Mouse (Mus musculus) cerebellum, postnatal 10 days (tissue): Measurements from ENCODE around the gene Adcy6.

Experiments used
- DNase-seq, 2 experiments: peaks; one replicate each; pipeline ENCODE4 v3.0.0; 2021; ENCODE audit warnings: mixed read lengths in 2 of 2

Adcy6 gene

GRCm38 (mm10) chr15:98609331-98610130, at the start of gene Adcy6:
Gene Adcy6, minus strand, starts transcription at chr15:98610076.
- peak; percentile 90 to 92 for DNase-seq

DNA sequence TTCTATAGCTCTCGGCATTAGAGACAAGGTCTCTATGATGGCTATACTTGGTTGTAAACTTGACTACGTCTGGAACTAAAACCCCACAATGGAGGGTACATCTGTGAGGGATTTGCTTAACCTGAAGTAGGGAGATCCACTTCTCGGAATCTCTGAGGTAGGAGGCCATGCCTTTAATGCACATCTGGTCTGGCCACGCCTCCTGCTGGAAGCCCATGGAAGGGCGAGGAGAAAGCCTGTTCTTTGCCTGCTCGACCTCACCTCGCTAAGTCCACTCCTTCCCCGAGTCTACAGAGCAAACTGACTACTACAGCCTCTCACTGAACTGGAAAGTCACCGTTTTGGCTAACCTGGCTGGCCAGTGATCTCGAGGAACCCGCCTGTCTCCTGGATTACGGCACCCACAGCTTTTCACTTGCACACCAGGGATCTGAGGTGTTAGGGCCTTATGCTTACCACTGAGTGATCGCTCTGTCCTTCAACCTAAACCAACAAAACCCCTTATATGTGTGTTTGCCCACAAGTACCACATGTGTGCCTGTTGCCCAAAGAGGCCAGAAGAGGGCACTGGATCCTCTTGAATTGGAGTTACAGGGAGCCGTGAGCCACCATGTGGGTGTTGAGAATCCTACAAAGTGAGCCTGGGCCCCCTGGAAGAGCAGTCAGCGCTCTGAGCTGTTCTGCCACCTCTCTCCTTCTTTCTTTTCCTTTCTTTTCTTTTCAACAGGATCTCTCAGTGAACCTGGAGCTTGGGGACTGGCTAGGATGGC, 47.3 kb upstream of the Adcy6 start:
- no peak for DNase-seq

- no peak for DNase-seq
These were observed 42.3 kb upstream of the Adcy6 start for GRCm38 (mm10) chr15:98652174-98652573.

DNA sequence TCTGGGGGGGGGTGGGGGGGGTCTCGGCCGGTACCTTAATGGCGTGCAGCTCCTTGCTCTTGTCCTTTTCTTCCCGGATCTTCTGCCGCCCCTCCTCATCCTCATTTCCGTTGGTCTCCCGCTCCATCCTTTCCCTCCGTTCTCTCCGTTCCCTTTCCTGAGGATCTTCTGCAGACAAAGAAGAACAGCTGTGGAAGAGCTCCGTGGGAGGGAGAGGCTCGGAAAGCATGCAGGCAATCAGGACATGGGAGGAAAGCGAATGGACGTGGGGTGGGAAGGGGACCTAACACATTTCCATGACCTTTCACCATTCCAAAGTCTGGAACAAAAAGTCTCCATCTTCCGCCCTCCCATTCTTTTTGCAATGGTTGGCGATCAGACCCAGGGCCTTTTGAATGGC, 41.6 kb upstream of the Adcy6 start:
- no peak for DNase-seq

GRCm38 (mm10) chr15:98648071-98648470, 38.2 kb upstream of the Adcy6 start:
- no peak for DNase-seq

- no peak for DNase-seq
These were observed 37.4 kb upstream of the Adcy6 start for GRCm38 (mm10) chr15:98647308-98647707.

DNA sequence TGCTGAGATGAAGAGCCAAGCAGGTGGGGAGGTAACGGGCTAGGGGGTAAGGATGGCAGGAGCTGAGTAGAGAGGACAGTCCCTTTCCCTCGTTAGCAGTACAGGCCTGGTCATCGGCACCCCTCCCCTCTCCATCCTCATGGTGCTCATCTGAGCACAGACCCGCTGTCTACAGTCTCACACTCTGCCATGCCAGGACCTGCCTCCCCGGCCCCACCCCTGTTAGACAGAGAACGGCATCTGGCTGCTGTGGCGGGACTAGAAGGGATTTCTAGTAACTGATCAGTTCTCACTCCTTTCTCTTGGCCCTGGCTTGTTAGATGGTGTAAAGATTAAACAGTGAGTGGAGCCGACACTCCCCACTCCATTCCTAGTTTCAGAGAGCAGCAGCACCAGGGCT, 36.9 kb upstream of the Adcy6 start:
- no peak for DNase-seq

DNA sequence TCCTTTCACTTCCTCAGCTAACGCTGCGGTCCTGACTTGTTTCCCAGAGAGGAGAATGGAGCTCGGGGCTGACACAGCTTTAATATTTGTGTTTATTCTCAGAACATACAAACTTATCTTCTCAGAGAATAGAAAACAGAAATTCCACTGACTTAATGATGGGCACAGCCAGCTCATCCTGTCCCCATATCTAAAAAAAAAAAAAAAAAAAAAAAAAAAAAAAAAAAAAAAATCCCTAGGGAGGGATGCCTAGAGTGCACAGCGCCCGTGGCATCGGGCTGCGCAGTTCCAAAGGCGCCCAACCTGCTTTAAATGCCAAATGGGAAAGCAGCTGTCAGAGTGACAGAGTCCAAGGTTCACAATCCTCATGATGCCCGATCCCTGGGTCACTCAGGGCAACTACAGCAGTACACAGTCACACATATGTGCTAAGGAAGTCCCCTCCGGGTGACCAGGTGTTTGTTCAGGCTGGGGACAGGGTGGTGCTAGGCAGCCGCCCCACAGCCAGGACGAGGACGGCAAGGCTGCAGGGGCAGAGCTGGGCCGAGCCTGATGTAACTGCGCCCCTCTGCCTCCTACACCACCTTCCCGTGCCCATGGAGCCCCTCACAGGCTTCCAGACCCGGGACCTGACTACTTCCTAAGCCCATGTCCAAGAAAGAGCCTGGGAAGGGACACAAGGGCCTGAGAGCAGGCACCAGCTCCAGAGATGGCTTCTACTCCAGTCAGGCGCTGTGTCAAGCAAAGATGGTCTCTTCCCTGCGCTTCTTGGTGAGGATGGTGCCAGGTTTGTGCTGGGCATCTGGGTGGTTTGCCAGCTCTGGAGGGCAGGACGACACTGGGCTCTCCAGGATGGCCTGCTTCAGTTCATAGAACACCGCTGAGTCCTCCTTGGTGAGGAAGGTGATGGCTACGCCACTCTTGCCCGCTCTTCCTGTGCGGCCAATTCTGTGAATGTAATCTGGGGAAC, 35.5 kb upstream of the Adcy6 start:
- peak in 1 of 2 experiments; percentile 55 for DNase-seq

- no peak for DNase-seq
These were observed 34.5 kb upstream of the Adcy6 start for GRCm38 (mm10) chr15:98644406-98644805.

DNA sequence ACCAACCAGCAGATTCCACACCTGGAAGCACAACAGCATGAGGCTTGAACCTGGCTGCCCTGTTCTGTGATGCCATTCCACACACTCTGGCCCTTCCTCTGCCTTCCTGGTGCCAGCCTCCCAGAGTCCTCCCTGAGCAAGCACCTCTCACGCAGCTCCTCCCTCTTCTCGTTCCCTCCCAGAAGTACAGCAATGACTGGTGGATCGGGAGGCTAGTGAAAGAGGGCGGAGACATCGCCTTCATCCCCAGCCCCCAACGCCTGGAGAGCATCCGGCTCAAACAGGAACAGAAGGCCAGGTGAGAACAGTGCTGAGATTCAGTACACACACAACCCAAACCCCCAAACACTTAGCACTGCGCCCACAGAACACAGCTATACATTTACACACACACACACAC, 30.3 kb upstream of the Adcy6 start:
- no peak for DNase-seq

- DNase-seq = no peak
These were observed 27.3 kb upstream of the Adcy6 start for GRCm38 (mm10) chr15:98637155-98637554.

GRCm38 (mm10) chr15:98636517-98636916, 26.6 kb upstream of the Adcy6 start:
- DNase-seq = peak; percentile 79 to 81

DNA sequence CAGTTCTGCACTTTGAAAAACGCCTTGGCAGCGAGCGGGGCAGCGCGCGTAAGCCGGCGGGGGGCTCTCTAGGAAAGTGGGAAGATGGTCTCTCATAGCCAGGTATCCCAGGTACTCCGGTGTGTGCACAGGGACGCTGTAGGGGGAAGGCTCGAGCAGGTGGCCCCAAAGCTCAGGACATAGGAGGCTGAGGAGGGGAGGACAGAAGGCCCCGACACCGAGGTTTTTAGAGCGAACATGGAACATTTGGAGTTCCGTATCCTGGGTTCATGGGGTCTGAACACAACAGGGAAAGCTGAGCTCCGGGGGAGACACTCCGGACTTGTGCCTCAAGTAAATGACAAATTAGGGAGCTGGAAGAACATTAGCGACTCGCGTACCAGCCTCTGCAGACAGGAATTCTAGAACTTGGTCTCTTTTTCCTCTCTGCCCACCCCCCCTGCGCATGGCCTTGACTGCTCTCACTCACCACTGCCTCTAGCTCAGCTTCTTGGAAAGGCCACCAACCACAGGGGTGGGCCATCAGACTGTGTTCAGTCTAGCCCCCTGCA, 25.5 kb upstream of the Adcy6 start:
- DNase-seq = peak; percentile 66 to 73

GRCm38 (mm10) chr15:98634541-98635081, 24.7 kb upstream of the Adcy6 start:
- DNase-seq = peak; percentile 92 to 94

DNA sequence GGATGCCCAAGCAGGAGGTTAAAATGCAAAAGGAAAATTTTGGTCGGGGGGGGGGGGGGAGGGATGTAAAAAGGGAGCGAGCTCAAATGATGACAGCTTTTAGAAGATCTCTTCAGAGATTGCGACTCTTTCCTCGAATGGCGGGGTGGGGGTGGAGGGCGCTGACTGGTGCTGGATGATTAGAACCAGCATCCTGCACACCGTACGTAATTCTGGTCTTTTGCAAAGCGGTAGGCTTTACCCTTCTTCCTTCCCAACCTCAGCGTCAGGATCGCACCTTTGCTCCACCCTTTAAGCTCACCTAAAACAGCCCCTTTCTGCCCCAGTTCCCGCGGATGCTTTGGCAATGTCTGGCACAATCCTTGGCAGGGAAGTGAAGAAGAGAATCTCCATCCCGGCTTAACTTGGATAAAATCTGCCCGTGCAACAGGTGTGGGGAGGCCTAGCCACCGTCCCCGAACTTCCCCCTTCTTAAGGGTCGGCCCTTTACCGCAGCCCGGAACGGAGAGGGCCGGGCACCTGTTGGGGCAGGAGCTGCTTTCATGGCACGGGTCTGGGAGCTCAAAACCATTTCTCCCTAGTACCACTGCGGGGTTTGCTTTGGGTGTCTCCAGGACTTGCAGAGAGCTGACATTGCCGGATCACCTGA, 24.1 kb upstream of the Adcy6 start:
- peak; percentile 58 to 67 for DNase-seq

DNA sequence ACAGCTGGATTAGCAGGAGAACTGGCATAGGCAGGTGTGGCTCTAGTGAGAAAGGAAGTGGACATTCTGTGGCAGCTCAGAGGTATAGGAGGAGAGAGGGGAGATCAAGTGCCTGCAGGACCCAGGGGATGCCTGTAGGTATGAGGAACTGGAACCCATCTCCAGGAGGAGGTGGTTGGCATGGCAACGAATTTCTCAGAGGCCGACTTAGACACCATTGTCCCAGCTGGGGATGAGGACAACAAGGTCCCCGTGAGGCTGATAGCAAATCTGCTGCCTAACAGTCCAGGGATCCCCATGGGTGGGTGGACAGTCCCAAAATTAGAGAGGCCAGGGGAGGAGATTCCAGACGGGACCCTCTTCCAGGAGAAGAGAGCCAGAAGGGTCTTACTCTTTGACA, 23.0 kb upstream of the Adcy6 start:
- DNase-seq = no peak

GRCm38 (mm10) chr15:98632107-98632744, 22.4 kb upstream of the Adcy6 start:
- DNase-seq = peak; percentile 70 to 73

GRCm38 (mm10) chr15:98631493-98631892, 21.6 kb upstream of the Adcy6 start:
- DNase-seq = peak; percentile 88 to 95

- DNase-seq = no peak
These were observed 20.7 kb upstream of the Adcy6 start, which contains the start of gene Cacnb3 for GRCm38 (mm10) chr15:98630540-98630939. Gene Cacnb3, plus strand, starts transcription at chr15:98630840.

DNA sequence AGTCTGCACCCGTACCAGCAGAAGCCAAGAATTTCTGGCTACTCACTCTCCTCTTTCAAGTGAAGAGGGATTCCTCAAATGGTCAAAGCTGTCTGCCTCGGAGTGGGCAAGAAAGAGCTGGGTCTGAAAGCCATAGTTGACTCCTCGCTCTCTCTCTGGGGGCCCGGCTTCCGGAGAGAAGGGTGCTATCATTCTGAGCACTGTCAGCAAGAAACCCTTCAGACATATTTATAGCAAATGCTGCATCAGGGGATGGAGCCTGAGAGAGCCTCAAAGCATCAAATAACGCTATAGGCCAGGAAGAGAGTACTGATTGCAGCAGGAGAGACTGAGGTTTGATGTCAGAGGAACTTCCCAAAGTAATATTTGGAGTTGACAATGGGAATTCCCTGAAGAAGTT, 19.6 kb upstream of the Adcy6 start:
- DNase-seq = no peak
